Mouse (Mus musculus) hindbrain, embryonic 13.5 days (tissue): Measurements from ENCODE around the gene Tcf7l1. TPM values are rescaled to one million over a fixed set of nuclear protein-coding genes. Genes with fewer than 3 reads are reported as not detected.

Experiments
- ATAC-seq: fragments of 200-750 bp; cut with Nextera tagmentation; 2 replicates; pipeline ENCODE4 v1.8.0; 2017; ENCODE audit warnings: moderate TSS enrichment; ENCODE audit not compliant: low FRiP score
- H3K27ac ChIP-seq: fragments of 300-500 bp; sonication (generic); 2 replicates; pipeline ENCODE4 v1.5.1; 2015; ENCODE audit warnings: inconsistent platforms, mild to moderate bottlenecking, moderate library complexity
- H3K27me3 ChIP-seq: fragments of 300-500 bp; sonication (generic); 2 replicates; pipeline ENCODE4 v1.6.1; 2015; ENCODE audit warnings: mild to moderate bottlenecking, inconsistent platforms
- H3K36me3 ChIP-seq: fragments of 300-500 bp; sonication (generic); 2 replicates; pipeline ENCODE4 v1.6.1; 2015; ENCODE audit warnings: mild to moderate bottlenecking, inconsistent platforms
- H3K4me1 ChIP-seq: fragments of 300-500 bp; sonication (generic); replicated peaks from 2 replicates; pipeline ENCODE4 v1.6.1; 2015; ENCODE audit warnings: inconsistent platforms
- H3K4me2 ChIP-seq: fragments of 300-500 bp; sonication (generic); 2 replicates; pipeline ENCODE4 v1.6.1; 2015; ENCODE audit warnings: inconsistent platforms, mild to moderate bottlenecking, moderate library complexity
- H3K4me3 ChIP-seq: fragments of 300-500 bp; sonication (generic); 2 replicates; pipeline ENCODE4 v1.5.1; 2015; ENCODE audit warnings: mild to moderate bottlenecking, inconsistent platforms
- H3K9ac ChIP-seq: fragments of 300-500 bp; sonication (generic); 2 replicates; pipeline ENCODE4 v1.6.1; 2015; ENCODE audit warnings: mild to moderate bottlenecking, inconsistent platforms
- H3K9me3 ChIP-seq: fragments of 300-500 bp; sonication (generic); 2 replicates; pipeline ENCODE4 v1.6.1; 2016; ENCODE audit warnings: inconsistent platforms
- WGBS: fragments of 180-500 bp; shearing (Covaris S2); methylation state at CpG from one replicate; pipeline ENCODE4 v1.1.7; 2015; 5-methylcytosine and 5-hydroxymethylcytosine counted together
- polyA plus RNA-seq: library from polyadenylated mRNA; unstranded; fragments of >200 nt; fragmentation: Nextera tagmentation; extraction: Ambion mirVana; gene quantifications from 2 replicates; pipeline ENCODE4 v1.2.1, GENCODE M21; 2015

The Tcf7l1 gene
- polyA plus RNA-seq, 1 experiment from 2014 or later = 7.4 TPM

- H3K4me3 ChIP-seq = no peak overlapping the region
- ATAC-seq = no peak
- peaks cover 2% of the 10 kb centered on the region; the same call in 1 of the 2 replicates for H3K36me3 ChIP-seq
- 91% methylated on average over 15 of the region's 15 CpGs for WGBS
- H3K27me3 ChIP-seq = no peaks in the 10 kb centered on the region
- 0 out of 2 replicates have a peak, but pooled peaks cover 3% of the 10 kb centered on the region for H3K4me1 ChIP-seq
- no peak overlapping the region for H3K9ac ChIP-seq
- H3K27ac ChIP-seq = no peak overlapping the region
- no peaks in the 10 kb centered on the region for H3K9me3 ChIP-seq
- no peak overlapping the region for H3K4me2 ChIP-seq
Observed at GRCm38 (mm10) chr6:72778779-72779776, 10.0 kb downstream of the Tcf7l1 start.

GRCm38 (mm10) chr6:72777212-72777611 is 11.8 kb downstream of the Tcf7l1 start:
- WGBS = 94% methylated on average over 4 of the region's 4 CpGs

GRCm38 (mm10) chr6:72774275-72774674 is 14.8 kb downstream of the Tcf7l1 start:
- no peaks in the 10 kb centered on the region for H3K9me3 ChIP-seq
- no peak overlapping the region for H3K27ac ChIP-seq
- WGBS = 49% methylated on average over 3 of the region's 3 CpGs

More at GRCm38 (mm10) chr6:72777212-72777611, 11.8 kb downstream of the Tcf7l1 start:
- Histone ChIP-seq H3K4me2 (no peak overlapping the region), H3K4me1 (0 out of 2 replicates have a peak, but pooled peaks cover 3% of the 10 kb centered on the region), H3K9me3 (no peaks in the 10 kb centered on the region), H3K27me3 (no peaks in the 10 kb centered on the region), H3K9ac (no peak overlapping the region), H3K27ac (no peak overlapping the region), H3K36me3 (peaks cover 2% of the 10 kb centered on the region; the same call in 1 of the 2 replicates), H3K4me3 (no peak overlapping the region)
- no peak for ATAC-seq

DNA sequence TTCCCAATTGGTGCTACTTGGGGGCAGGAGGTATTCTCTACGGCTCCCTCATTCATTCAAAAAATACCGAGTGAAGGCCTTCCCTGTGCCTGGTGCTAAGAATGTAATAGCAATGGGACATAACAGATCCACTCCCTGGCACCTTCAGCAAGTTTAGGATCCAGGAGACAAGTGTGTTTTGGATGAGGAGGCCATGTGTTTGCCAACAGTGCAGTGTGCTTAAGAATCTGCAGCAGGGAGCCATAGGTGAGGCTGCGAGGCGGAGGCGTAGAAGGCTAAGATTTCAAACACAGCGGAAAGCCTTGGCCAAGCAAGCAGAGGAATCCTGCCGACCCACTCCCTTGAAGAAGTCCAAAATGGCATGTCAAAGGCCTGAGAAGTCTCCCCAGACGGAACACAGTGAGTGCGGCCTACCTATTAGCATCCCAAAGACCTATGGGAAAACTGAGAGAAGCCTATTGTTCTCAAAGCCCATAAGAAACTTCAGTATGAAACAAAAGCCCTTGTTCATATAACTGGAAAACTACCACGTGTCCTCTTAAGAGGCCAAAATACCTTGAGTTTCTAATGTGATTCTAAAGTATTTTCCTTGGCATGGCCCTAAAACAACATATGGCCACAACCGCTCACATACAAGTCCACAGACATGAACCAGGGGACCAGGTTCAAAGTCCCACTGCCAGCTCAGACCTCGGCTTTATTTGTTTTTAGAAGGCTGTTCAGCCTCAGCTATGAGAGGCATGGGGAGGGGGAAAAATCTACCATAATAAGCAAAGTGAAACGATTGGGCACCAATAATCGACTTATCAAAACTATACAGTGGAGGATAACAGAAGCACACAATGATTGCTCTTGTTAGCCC is 18.9 kb downstream of the Tcf7l1 start:
- 70% methylated on average over 14 of the region's 14 CpGs for WGBS
- Histone ChIP-seq H3K4me3 (no peak overlapping the region), H3K36me3 (no peaks in the 10 kb centered on the region)

More at GRCm38 (mm10) chr6:72774275-72774674, 14.8 kb downstream of the Tcf7l1 start:
- Histone ChIP-seq H3K36me3 (no peaks in the 10 kb centered on the region), H3K9ac (no peak overlapping the region), H3K4me3 (no peak overlapping the region), H3K4me2 (no peak overlapping the region), H3K27me3 (no peaks in the 10 kb centered on the region), H3K4me1 (0 out of 2 replicates have a peak, but pooled peaks cover 12% of the 10 kb centered on the region)
- no peak for ATAC-seq

DNA sequence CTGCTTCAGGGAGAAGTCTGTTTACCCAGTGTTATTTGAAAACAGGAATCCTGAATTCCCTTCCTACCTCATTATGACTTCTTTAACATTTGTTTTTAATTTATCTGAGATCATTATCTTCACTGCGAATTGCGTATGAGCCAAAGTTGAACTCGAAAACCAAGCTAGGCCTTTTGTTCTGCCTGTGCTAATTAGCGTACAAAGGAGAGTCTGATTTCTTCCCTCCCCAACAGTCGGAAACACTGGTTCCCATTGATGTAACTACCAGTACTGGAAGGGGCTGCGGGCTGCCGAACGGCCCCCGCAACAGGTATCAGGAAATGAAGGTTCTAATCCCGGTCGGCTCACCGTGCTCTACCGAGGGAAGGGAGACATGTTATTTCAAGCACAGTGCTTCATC is 19.7 kb downstream of the Tcf7l1 start:
- H3K4me1 ChIP-seq = peaks cover 33% of the 10 kb centered on the region
- no peaks in the 10 kb centered on the region for H3K9me3 ChIP-seq
- H3K4me3 ChIP-seq = no peak overlapping the region
- no peak overlapping the region for H3K9ac ChIP-seq
- ATAC-seq = no peak
- H3K36me3 ChIP-seq = no peaks in the 10 kb centered on the region
- H3K27me3 ChIP-seq = no peaks in the 10 kb centered on the region
- H3K27ac ChIP-seq = no peak overlapping the region
- 85% methylated on average over 13 of the region's 13 CpGs for WGBS
- no peak overlapping the region for H3K4me2 ChIP-seq

More for the DNA sequence above, 18.9 kb downstream of the Tcf7l1 start:
- Histone ChIP-seq H3K27me3 (no peaks in the 10 kb centered on the region), H3K4me2 (no peak overlapping the region), H3K9me3 (no peaks in the 10 kb centered on the region), H3K4me1 (peaks cover 35% of the 10 kb centered on the region), H3K27ac (no peak overlapping the region), H3K9ac (no peak overlapping the region)
- no peak for ATAC-seq

GRCm38 (mm10) chr6:72768804-72769203 is 20.2 kb downstream of the Tcf7l1 start:
- ATAC-seq = no peak
- peak overlapping the region; percentile 19; the same call in 1 of the 2 replicates for H3K27ac ChIP-seq
- H3K4me3 ChIP-seq = no peak overlapping the region
- H3K4me1 ChIP-seq = peaks cover 33% of the 10 kb centered on the region
- H3K27me3 ChIP-seq = no peaks in the 10 kb centered on the region
- no peaks in the 10 kb centered on the region for H3K36me3 ChIP-seq
- H3K9me3 ChIP-seq = no peaks in the 10 kb centered on the region
- H3K9ac ChIP-seq = no peak overlapping the region
- WGBS = 81% methylated on average over 9 of the region's 9 CpGs
- H3K4me2 ChIP-seq = no peak overlapping the region

DNA sequence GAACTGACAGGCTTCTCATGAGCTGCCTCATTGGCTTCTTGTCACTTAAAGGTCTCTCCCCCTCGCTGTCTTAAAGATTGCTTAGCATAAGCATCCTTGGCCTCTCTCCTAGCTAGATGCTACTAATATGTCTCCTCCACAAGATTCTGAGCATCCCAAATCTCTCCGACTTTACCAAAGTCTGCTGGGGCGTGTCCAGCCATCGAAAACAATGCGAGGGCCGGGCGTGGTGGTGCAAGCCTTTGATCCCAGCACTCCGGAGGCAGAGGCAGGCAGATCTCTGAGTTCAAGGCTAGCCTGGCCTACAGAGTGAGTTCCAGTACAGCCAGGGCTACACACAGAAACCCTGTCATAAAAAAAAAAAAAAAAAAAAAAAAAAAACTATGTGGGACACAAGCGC is 21.0 kb downstream of the Tcf7l1 start:
- no peaks in the 10 kb centered on the region for H3K36me3 ChIP-seq
- H3K4me3 ChIP-seq = no peak overlapping the region
- peaks cover 35% of the 10 kb centered on the region for H3K4me1 ChIP-seq
- H3K27ac ChIP-seq = no peak overlapping the region
- no peak overlapping the region for H3K9ac ChIP-seq
- H3K9me3 ChIP-seq = no peaks in the 10 kb centered on the region
- no peaks in the 10 kb centered on the region for H3K27me3 ChIP-seq
- 97% methylated on average over 9 of the region's 9 CpGs for WGBS
- ATAC-seq = no peak
- no peak overlapping the region for H3K4me2 ChIP-seq

DNA sequence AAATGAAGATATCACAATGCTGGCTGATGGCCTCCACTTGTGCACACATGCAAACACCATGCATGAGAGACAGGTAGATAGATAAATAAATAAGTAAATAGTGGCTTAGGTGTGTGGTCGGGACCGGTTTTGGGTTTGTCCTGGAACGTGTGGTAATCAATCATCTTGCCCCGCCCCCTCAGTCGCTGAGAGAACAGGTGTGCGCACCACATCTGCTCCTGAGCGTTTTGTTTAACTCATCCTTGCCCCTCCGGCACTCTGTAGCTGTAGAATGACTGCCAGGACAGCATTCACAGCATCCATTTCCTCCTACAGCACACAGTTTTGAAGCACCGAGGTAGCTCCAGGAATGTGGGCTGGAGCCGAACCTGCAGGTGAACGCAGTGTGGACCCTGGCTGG is 25.4 kb downstream of the Tcf7l1 start:
- no peak for ATAC-seq
- Histone ChIP-seq H3K9me3 (no peaks in the 10 kb centered on the region), H3K4me2 (no peak overlapping the region), H3K27ac (no peak overlapping the region), H3K4me1 (peaks cover 30% of the 10 kb centered on the region), H3K9ac (no peak overlapping the region), H3K27me3 (no peaks in the 10 kb centered on the region), H3K36me3 (no peaks in the 10 kb centered on the region), H3K4me3 (no peak overlapping the region)
- WGBS = 60% methylated on average over 11 of the region's 11 CpGs

DNA sequence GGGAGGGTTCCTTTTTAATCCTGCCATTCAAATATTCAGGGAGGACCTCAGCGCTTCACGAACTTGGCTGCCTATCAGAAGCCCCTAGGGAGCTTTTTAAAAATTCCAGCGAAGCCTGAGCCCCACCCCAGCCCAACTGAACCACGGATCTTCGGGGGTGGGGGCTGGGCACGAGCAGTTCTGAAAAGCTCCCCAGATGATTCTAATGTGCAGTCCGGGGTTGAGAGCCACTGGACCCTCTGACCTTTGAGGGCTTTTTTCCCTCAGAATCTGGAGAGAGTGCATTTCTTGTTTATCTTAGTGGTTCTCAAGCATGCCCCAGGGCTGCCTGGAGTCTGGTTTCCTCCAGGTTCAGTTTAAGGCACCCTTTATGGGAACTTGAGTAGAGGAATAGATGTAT is 27.4 kb downstream of the Tcf7l1 start:
- 26% methylated on average over 7 of the region's 7 CpGs for WGBS
- no peaks in the 10 kb centered on the region for H3K27me3 ChIP-seq
- ATAC-seq = no peak

DNA sequence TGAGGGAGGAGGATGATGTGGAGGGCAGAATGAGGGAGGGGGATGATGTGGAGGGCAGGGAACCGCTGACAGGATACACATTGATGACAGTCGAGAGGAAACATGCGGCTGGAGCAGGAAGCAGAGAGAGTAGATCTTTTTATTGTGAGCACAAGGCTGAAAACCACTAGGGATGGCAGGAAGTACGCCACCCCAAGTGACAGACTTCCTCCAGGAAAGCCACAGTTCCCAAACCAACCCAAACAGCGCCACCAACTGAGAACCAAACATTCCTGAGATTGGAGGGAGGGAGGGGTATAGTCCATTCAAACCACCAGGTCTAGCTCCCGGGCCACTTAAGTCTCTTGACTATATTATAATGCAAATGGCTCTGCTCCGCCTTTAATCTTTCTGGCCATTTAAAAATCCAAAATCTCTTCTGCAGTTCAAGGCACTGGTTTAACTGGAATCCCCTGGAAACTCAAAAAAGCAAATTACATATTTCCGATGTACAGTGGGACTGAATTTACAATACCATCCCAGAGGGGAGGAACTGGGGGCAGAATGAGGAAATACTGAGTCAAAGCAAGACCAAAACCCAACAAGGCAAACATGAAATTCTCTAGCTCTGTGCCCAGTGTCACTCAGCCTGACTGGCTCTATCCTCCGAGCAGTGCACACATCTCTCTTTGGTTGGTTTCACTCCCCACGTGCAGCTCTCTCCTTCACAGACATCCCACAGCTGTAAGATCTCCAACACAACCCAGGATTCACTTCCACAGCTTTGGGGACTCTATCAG is 30.6 kb downstream of the Tcf7l1 start:
- H3K27ac ChIP-seq = no peak overlapping the region
- H3K9me3 ChIP-seq = no peaks in the 10 kb centered on the region
- H3K4me1 ChIP-seq = peaks cover 28% of the 10 kb centered on the region
- H3K9ac ChIP-seq = no peak overlapping the region
- ATAC-seq = no peak
- H3K4me3 ChIP-seq = no peak overlapping the region
- 54% methylated on average over 10 of the region's 10 CpGs for WGBS
- H3K36me3 ChIP-seq = no peaks in the 10 kb centered on the region
- no peaks in the 10 kb centered on the region for H3K27me3 ChIP-seq
- no peak overlapping the region for H3K4me2 ChIP-seq

More for the DNA sequence above, 27.4 kb downstream of the Tcf7l1 start:
- Histone ChIP-seq H3K9ac (no peak overlapping the region), H3K36me3 (no peaks in the 10 kb centered on the region), H3K4me3 (no peak overlapping the region), H3K27ac (no peak overlapping the region), H3K4me2 (no peak overlapping the region), H3K4me1 (peaks cover 23% of the 10 kb centered on the region), H3K9me3 (no peaks in the 10 kb centered on the region)

DNA sequence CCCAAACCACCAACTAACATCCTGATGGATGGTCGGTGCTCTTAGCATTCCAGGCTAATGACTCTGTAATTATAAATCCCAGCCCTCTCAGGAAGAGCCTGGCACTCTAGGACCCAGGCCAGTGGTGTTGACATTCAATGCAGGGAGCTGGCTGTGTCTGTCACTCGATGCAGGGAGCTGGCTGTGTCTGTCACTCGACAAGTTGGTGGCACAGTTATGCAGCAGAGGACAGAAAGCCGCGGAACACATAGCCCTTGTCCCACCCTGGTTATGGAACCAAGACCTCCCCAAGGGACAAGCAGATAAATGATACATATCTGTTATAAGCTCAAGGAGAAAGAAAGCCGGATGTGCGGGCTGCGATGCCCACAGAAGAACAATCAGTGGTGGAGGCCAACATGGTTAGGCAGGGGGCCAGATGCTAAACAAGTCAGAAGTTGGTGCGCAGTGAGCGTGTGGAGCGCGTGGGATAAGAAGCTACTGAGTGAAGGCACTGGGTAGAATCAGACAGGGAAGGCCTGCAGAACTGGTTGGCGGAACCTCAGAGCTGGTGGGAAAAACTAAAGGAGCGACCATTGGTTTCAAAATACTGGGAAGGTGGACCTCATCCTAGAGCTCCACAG is 33.7 kb downstream of the Tcf7l1 start:
- no peaks in the 10 kb centered on the region for H3K27me3 ChIP-seq
- H3K4me2 ChIP-seq = no peak overlapping the region
- H3K4me1 ChIP-seq = peaks cover 20% of the 10 kb centered on the region
- 0 out of 2 replicates have a peak, but pooled peaks have one; percentile 36 for ATAC-seq
- 69% methylated on average over 14 of the region's 14 CpGs for WGBS
- no peaks in the 10 kb centered on the region for H3K36me3 ChIP-seq
- H3K27ac ChIP-seq = peak overlapping the region; percentile 40; the same call in 1 of the 2 replicates
- 0 out of 2 replicates have a peak overlapping the region, but pooled peaks have one; percentile 19 for H3K9ac ChIP-seq
- no peak overlapping the region for H3K4me3 ChIP-seq
- H3K9me3 ChIP-seq = no peaks in the 10 kb centered on the region
